Mouse (Mus musculus) ES-Bruce4 (cell line): ENCODE data around the gene Csde1. TPM values are rescaled to one million over a fixed set of nuclear protein-coding genes. Genes with fewer than 3 reads are reported as not detected.

Experiments
- H3K27ac ChIP-seq: 2 replicates; pipeline ENCODE4 v1.5.1; 2012; ENCODE audit warnings: low read length, inconsistent platforms; ENCODE audit not compliant: insufficient read depth
- H3K27me3 ChIP-seq: 2 replicates; pipeline ENCODE4 v1.6.1; 2012; ENCODE audit warnings: mild to moderate bottlenecking, low read length, inconsistent platforms; ENCODE audit not compliant: control insufficient read depth, poor library complexity, insufficient read depth, severe bottlenecking
- H3K36me3 ChIP-seq: 2 replicates; pipeline ENCODE4 v1.6.1; 2012; ENCODE audit warnings: inconsistent platforms, mild to moderate bottlenecking, low read length, moderate library complexity; ENCODE audit not compliant: control insufficient read depth, poor library complexity, insufficient read depth, severe bottlenecking
- H3K4me1 ChIP-seq: one replicate; pipeline ENCODE4 v1.8.1; 2011; ENCODE audit warnings: low read length; ENCODE audit not compliant: control insufficient read depth, insufficient read depth
- H3K4me3 ChIP-seq: 2 replicates; pipeline ENCODE4 v1.5.1; 2011; ENCODE audit warnings: low read depth, mild to moderate bottlenecking, low read length
- H3K9ac ChIP-seq: 2 replicates; pipeline ENCODE4 v1.6.1; 2012; ENCODE audit warnings: low read depth, mild to moderate bottlenecking, inconsistent platforms; ENCODE audit not compliant: poor library complexity, severe bottlenecking
- H3K9me3 ChIP-seq: replicated peaks from 2 replicates; pipeline ENCODE4 v1.6.1; 2012; ENCODE audit warnings: mild to moderate bottlenecking, low read length, inconsistent platforms; ENCODE audit not compliant: control insufficient read depth, poor library complexity, insufficient read depth, severe bottlenecking
- CTCF ChIP-seq: IDR thresholded peaks from one replicate; pipeline ENCODE4 v1.8.1; 2011; ENCODE audit warnings: low read depth, low read length
- EP300 ChIP-seq: IDR thresholded peaks from 2 replicates; pipeline ENCODE4 v1.6.1; 2011; ENCODE audit warnings: low read depth, low read length; ENCODE audit not compliant: insufficient read depth
- polyA plus RNA-seq: library from polyadenylated mRNA; stranded (reverse); fragments of >200 nt; gene quantifications from 2 replicates; pipeline ENCODE4 v1.2.4, GENCODE M21; 2011; ENCODE audit warnings: low read depth; ENCODE audit not compliant: missing spikeins, insufficient read depth, insufficient read length

The Csde1 gene
- polyA plus RNA-seq, 1 experiment = 518 TPM

DNA sequence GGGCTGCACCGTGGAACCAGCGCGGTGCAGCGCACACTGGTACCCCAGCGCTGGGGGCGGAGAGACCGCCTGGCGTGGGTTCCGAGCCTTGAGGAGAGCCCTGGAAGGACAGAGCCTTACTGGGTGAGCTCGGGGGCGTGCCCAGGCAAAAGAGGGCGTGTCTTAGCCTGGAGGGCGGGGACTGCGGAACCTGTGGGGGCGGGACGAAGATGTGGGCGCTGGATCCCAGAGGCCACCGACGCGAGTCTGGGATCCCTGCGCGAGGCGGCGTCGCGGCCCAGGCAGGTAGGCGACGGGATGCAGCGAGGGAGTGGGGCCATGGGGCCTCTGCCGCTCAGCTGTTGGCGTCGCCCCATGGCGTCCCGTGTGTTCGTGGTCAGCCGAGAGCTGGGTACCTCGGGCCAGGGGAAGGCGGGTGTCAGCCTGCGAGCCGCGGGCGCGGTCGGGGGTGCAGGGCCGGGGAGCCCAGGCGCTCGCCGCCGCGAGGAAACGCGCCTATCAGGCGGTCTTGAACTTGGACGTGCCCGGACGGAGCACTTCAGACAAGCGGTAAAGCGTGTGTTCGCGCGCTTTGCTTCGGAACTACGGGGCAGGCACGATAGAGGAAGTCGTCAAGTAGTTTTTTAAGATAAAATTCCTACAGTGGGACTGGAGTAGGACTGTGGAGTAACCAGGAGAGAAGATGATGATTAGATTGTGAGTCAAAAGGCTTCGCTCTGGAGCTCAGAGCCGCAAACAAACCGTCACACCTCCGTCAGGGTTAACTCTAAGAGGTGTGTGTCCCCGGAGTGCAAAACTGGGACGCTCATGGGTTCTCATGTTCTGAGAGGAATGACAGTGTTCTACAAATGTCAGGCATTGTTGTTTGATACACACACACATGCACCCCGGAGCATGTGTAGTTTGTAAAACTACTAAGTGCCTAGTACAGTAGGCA, 82.5 kb downstream of the Csde1 start, which contains the start of gene Dennd2c:
TSS of gene Dennd2c (plus strand) at position 151 of the 937 bp plus-strand sequence.
- H3K36me3 ChIP-seq = no peaks in the 10 kb centered on the region
- H3K27me3 ChIP-seq = no peaks in the 10 kb centered on the region
- peak within 1 kb of the TSS; percentile 70 for H3K9ac ChIP-seq
- peaks cover 1% of the 10 kb centered on the region for H3K4me1 ChIP-seq
- H3K9me3 ChIP-seq = no peaks in the 10 kb centered on the region
- H3K4me3 ChIP-seq = peak within 1 kb of the TSS; percentile 80
- TF ChIP-seq EP300 (0 out of 2 replicates have a peak, but pooled peaks have one; percentile 35), CTCF (no peak)
- no peak within 1 kb of the TSS for H3K27ac ChIP-seq

Other genes with a start within 250 kb of the Csde1 start
- gene Tshb, start 237.7 kb upstream of the Csde1 start, polyA plus RNA-seq = not detected in 2 replicates
- gene Sycp1, start 84.3 kb upstream of the Csde1 start, polyA plus RNA-seq = 1.8 and 3.7 TPM in 2 replicates
- gene Nr1h5, start 56.3 kb upstream of the Csde1 start, polyA plus RNA-seq = not detected in 2 replicates
- 57.4 and 65.5 TPM in 2 replicates for gene Sike1, start 24.7 kb upstream of the Csde1 start, polyA plus RNA-seq
- gene Nras, start 37.9 kb downstream of the Csde1 start, polyA plus RNA-seq = 138 and 145 TPM in 2 replicates
- 0.85 TPM in 1 of 2 replicates, not detected in the other for gene Ampd1, start 53.6 kb downstream of the Csde1 start, polyA plus RNA-seq
- gene Dennd2c, start 82.2 kb downstream of the Csde1 start, polyA plus RNA-seq = 22.4 and 22.9 TPM in 2 replicates
- 186 and 192 TPM in 2 replicates for gene Bcas2, start 151.2 kb downstream of the Csde1 start, polyA plus RNA-seq